Comparison of ENCODE assay signal across 8 mouse cellular contexts in the genomic region with DNA sequence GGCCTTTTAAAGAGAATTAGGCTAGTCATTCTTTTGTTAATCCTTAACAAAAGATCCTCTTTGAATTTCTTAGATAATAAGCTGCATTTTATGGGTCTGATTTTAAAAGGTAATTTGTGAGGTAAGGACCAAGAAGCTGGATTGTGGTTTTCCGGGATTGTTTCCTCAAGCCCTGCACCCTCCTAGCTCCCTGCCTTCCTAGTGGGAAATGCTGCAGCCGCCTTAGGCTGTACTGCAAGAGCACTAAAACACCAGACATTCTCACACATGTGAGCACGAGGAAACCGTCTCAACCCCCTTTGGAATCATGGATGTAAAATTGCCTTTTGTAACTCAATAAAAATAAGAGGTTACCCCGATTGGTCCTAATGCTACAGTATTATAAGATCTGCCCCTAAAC. TPM values are rescaled to one million over a fixed set of nuclear protein-coding genes. Genes with fewer than 3 reads are reported as not detected.
DNase-seq lines count a peak whose midpoint lies in the region; ATAC-seq and TF ChIP-seq lines count a peak whose summit lies in the region.

No protein-coding gene starts in this region.

- peak overlapping the region; percentile 95 for H3K4me3 ChIP-seq in forebrain, postnatal 0 days (ENCODE audit: low read depth, low read length)
- H3K4me3 ChIP-seq in midbrain, embryonic 12.5 days = peak overlapping the region; percentile 93; the same call in 1 of the 2 replicates

- WGBS in forebrain, postnatal 0 days = 8% methylated on average over 5 of the region's 5 CpGs
- WGBS in midbrain, embryonic 12.5 days = 12% methylated on average over 5 of the region's 5 CpGs

- peaks cover 4% of the 10 kb centered on the region; the same call in 1 of the 2 replicates for H3K4me1 ChIP-seq in forebrain, postnatal 0 days (ENCODE audit: insufficient read depth)
- peaks cover 10% of the 10 kb centered on the region for H3K4me1 ChIP-seq in midbrain, embryonic 12.5 days

- peak overlapping the region; percentile 69 for H3K4me2 ChIP-seq in forebrain, postnatal 0 days (ENCODE audit: low read depth)
- H3K4me2 ChIP-seq in midbrain, embryonic 12.5 days (replicated peaks) = peak overlapping the region; percentile 61

- peak overlapping the region; percentile 89 for H3K9ac ChIP-seq in forebrain, postnatal 0 days
- H3K9ac ChIP-seq in midbrain, embryonic 12.5 days (replicated peaks) = peak overlapping the region; percentile 95

- no peaks in the 10 kb centered on the region for H3K27me3 ChIP-seq in forebrain, postnatal 0 days (ENCODE audit: insufficient read depth, low read length)
- no peaks in the 10 kb centered on the region for H3K27me3 ChIP-seq in midbrain, embryonic 12.5 days

- H3K9me3 ChIP-seq in forebrain, postnatal 0 days (ENCODE audit: low read length) = no peaks in the 10 kb centered on the region
- H3K9me3 ChIP-seq in midbrain, embryonic 12.5 days = no peaks in the 10 kb centered on the region

- no peak for ATAC-seq in forebrain, postnatal 0 days
- no peak for ATAC-seq in midbrain, embryonic 12.5 days (ENCODE audit: low FRiP score, low read depth)

- H3K27ac ChIP-seq in forebrain, postnatal 0 days (ENCODE audit: low read depth, low read length) = peak overlapping the region; percentile 100
- H3K27ac ChIP-seq in midbrain, embryonic 12.5 days (replicated peaks) = peak overlapping the region; percentile 54; the same call in 1 of the 2 replicates

- no peak for TF ChIP-seq CTCF in forebrain, postnatal 0 days (IDR thresholded peaks at IDR 0.05; ENCODE audit: low read depth)

- DNase-seq in ovary, postnatal 36 days (ENCODE audit: low spot score) = peak; percentile 17
- DNase-seq in ovary, postnatal 10 days (ENCODE audit: low spot score) = no peak
- DNase-seq in cerebellum, adult 18-20 months = peak; percentile 40 to 58
- DNase-seq in forebrain, postnatal 0 days = peak; percentile 67
- peak; percentile 20 for DNase-seq in kidney, adult 18-20 months
- DNase-seq in thymus, postnatal 10 days (ENCODE audit: low spot score in 2 of 2) = no peak
- DNase-seq in frontal cortex, postnatal 10 days (ENCODE audit: low spot score in 2 of 2) = no peak

- no peaks in the 10 kb centered on the region for H3K36me3 ChIP-seq in forebrain, postnatal 0 days (ENCODE audit: insufficient read depth)
- H3K36me3 ChIP-seq in midbrain, embryonic 12.5 days = no peaks in the 10 kb centered on the region

RNA-seq across cellular contexts. Expression of gene Phip, which starts 1.6 kb away (rescaled TPM):
- total RNA-seq in forebrain, postnatal 0 days (2014; rRNA removed) = 59.2 and 91.2 TPM in 2 replicates
- 24.1 and 40.0 TPM in 2 replicates for polyA plus RNA-seq in forebrain, postnatal 0 days (2015; fragmentation: Nextera tagmentation; extraction: Ambion mirVana)
- 153 and 167 TPM in 2 replicates for polyA plus RNA-seq in midbrain, embryonic 12.5 days (2016; fragmentation: Nextera tagmentation; extraction: Ambion mirVana)

Comparison
In these comparisons a context has a peak if more than half of its experiments do, and no peak if none do; other contexts are left out.
1. DNase-seq: peak in ovary, postnatal 36 days (single experiment), cerebellum, adult 18-20 months (2 of 2), forebrain, postnatal 0 days (single experiment) and kidney, adult 18-20 months (single experiment); none in ovary, postnatal 10 days (single experiment), thymus, postnatal 10 days (0 of 2) and frontal cortex, postnatal 10 days (0 of 2).